Mouse (Mus musculus) brain, adult 2 months (tissue): Measurements from ENCODE around the gene Wdr63.
A peak's percentile ranks its signal among the peaks of the same experiment; 100 is the strongest.

Source experiments
- DNase-seq: peaks from one replicate; pipeline ENCODE4 v3.0.0; 2011; ENCODE audit warnings: low read depth, low spot score

Wdr63 gene

GRCm38 (mm10) chr3:146053082-146053814 is 54.7 kb downstream of the Wdr63 start:
- DNase-seq, result no peak

GRCm38 (mm10) chr3:146051277-146052007 is 56.5 kb downstream of the Wdr63 start:
- peak; percentile 20 for DNase-seq

- no peak for DNase-seq
Measured at GRCm38 (mm10) chr3:146049951-146050350, 58.0 kb downstream of the Wdr63 start.

GRCm38 (mm10) chr3:146047704-146048207 is 60.2 kb downstream of the Wdr63 start:
- DNase-seq, result no peak

- no peak for DNase-seq
Measured at GRCm38 (mm10) chr3:146046076-146046475, 61.9 kb downstream of the Wdr63 start.

GRCm38 (mm10) chr3:146044977-146045376 is 63.0 kb downstream of the Wdr63 start:
- no peak for DNase-seq

- no peak for DNase-seq
Measured at GRCm38 (mm10) chr3:146041382-146041781, 66.5 kb downstream of the Wdr63 start.

- no peak for DNase-seq
Measured at GRCm38 (mm10) chr3:146039132-146039903, 68.6 kb downstream of the Wdr63 start.

- no peak for DNase-seq
Measured at GRCm38 (mm10) chr3:146037906-146038305, 70.0 kb downstream of the Wdr63 start.

- DNase-seq, result no peak
Measured at GRCm38 (mm10) chr3:146032976-146033375, 75.0 kb downstream of the Wdr63 start.

GRCm38 (mm10) chr3:146030255-146030836 is 77.6 kb downstream of the Wdr63 start:
- no peak for DNase-seq

GRCm38 (mm10) chr3:146029234-146029633 is 78.7 kb downstream of the Wdr63 start:
- no peak for DNase-seq

GRCm38 (mm10) chr3:146028406-146028805 is 79.5 kb downstream of the Wdr63 start:
- no peak for DNase-seq

- DNase-seq, result no peak
Measured at GRCm38 (mm10) chr3:146027116-146027515, 80.8 kb downstream of the Wdr63 start.

GRCm38 (mm10) chr3:146025499-146025898 is 82.4 kb downstream of the Wdr63 start:
- no peak for DNase-seq

- no peak for DNase-seq
Measured at GRCm38 (mm10) chr3:146024746-146025145, 83.2 kb downstream of the Wdr63 start.

- no peak for DNase-seq
Measured at GRCm38 (mm10) chr3:146022232-146022631, 85.7 kb downstream of the Wdr63 start.

- no peak for DNase-seq
Measured at GRCm38 (mm10) chr3:146017521-146017920, 90.4 kb downstream of the Wdr63 start.

- peak; percentile 35 for DNase-seq
Measured at GRCm38 (mm10) chr3:146016979-146017378, 91.0 kb downstream of the Wdr63 start.

- DNase-seq, result no peak
Measured at GRCm38 (mm10) chr3:146014321-146014720, 93.6 kb downstream of the Wdr63 start.

- DNase-seq, result no peak
Measured at GRCm38 (mm10) chr3:146013490-146013889, 94.4 kb downstream of the Wdr63 start.
